Mouse (Mus musculus): ENCODE results near the gene Elavl3. TPM values are rescaled to one million over a fixed set of nuclear protein-coding genes. Genes with fewer than 3 reads are reported as not detected.
"Not testable (repeated sequence)": the region's sequence is repeated elsewhere in the genome, so short reads cannot be mapped to it uniquely, and the experiment has no call there.

The Elavl3 gene
- polyA plus RNA-seq, 1 experiment from 2014 or later: 0.08 TPM

DNA sequence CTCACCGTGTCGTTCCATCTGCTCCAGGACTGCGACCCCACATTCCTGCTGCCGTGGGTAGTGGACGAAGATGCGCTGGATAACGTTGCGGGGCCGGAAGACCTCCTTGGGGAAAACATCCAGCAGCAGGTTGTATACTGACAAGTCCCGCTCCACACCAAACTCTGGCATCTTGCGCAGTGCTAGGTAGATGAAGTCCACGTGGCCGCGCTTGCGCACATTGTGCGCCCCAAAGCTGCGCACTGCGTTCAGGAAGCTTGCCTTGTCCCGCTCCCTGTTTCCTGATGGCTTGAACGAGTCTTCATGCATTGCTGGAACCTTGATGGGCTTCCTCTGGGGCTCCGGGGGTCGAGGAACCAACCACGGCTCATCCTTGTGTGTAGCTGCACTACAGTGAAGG, 24.4 kb upstream of the Elavl3 start:
- no peak overlapping the region for H3K27ac ChIP-seq
- H3K9ac ChIP-seq: no peak overlapping the region
- 90% methylated on average over 23 of the region's 23 CpGs for WGBS (ENCODE audit: insufficient replicate concordance)
- ATAC-seq (ENCODE audit: low read depth) (no peak), DNase-seq (no peak)
- no peak overlapping the region for H3K4me2 ChIP-seq
- H3K9me3 ChIP-seq (replicated peaks): no peaks in the 10 kb centered on the region
- H3K36me3 ChIP-seq: peaks cover 50% of the 10 kb centered on the region
- H3K27me3 ChIP-seq: no peaks in the 10 kb centered on the region
- H3K4me3 ChIP-seq (replicated peaks): no peak overlapping the region
- H3K4me1 ChIP-seq (replicated peaks): peaks cover 7% of the 10 kb centered on the region

DNA sequence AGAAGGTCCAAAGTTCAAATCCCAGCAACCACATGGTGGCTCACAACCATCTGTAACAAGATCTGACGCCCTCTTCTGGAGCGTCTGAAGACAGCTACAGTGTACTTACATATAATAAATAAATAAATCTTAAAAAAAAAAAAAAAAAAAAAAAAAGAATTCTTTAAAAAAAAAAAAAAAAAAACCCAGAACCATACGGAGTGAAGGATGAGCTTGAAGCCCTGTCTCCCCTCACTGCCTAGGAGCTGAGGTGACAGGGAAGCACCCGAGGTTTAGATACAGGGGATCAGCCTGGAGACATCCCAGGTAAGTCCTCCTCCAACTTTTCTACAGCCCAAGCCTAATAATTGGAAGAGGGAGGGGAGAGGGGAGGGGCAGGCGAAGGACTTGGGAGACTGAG, 24.0 kb upstream of the Elavl3 start:
- H3K4me1 ChIP-seq (replicated peaks); H3K9me3 ChIP-seq (replicated peaks); H3K27me3 ChIP-seq; H3K4me3 ChIP-seq (replicated peaks); H3K4me2 ChIP-seq; ATAC-seq (ENCODE audit: low read depth); H3K27ac ChIP-seq; DNase-seq; H3K9ac ChIP-seq: not testable (repeated sequence)
- 77% methylated on average over 5 of the region's 5 CpGs for WGBS (ENCODE audit: insufficient replicate concordance)
- peaks cover 50% of the 10 kb centered on the region for H3K36me3 ChIP-seq

DNA sequence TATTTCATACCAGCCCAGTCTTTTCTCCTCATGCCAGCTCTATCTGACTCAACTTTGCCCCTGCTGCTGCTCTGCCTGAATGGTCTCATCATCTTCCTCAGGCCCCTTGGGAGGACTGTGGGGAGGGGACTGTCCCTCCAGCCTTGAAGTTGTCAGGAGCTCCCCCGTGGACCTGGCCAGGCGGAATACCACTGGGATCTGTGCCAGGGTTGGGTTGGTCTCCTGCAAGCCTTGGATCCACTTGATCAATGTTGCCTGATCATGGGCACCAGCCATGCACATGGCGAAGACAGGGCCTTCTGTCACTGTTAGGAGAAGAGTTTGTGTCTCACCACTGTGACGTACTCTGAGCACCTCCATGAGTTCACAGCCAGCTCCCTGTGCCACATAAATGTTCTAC, 20.5 kb upstream of the Elavl3 start:
- peaks cover 60% of the 10 kb centered on the region for H3K36me3 ChIP-seq
- WGBS (ENCODE audit: insufficient replicate concordance): 86% methylated on average over 4 of the region's 4 CpGs

DNA sequence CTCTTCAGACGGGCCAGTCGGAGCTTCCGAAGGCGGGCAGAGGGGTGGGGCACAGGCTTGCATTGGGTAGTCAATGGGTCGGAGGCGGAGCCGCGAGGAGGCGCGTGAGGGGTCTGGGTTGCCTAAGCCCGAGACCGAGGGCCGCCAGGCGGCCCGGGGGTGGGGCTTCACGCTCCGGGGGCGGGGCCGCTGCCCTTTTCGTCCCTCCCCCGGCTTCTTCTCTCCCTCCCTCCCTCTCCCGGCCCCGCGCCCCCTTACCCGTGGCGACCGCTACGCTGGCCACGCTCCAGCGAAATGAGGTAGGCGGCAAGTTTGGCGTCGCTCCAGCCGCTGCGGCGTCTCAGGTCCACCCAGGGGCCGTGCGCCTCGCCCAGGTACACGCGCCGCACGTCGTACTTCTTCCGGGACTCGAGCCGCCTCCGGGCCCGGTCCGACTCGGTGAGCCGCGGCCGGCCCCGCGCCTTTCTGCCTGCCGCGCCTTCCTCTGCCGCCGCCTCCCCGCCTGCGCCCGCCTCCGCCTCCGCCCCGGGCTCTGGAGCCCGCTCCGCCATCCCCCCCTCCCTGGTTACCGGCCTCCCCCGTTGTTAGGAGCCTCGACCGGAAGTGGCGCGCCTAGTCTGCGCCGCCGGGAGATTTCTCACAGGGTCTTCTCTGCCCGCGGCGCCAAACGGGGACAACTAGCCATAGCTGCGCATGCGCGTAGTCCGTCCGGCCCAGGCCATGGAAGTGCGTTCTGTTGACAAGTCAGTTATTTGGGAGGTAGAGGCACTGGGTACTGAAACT, 19.2 kb upstream of the Elavl3 start, which contains the start of the genes Gm49318 and Zfp653:
Gene Gm49318, minus strand, starts transcription at position 469 of the 783 bp plus-strand sequence.
Gene Zfp653, minus strand, starts transcription at position 586 of the 783 bp plus-strand sequence.
- Histone ChIP-seq H3K9me3 (replicated peaks) (no peaks in the 10 kb centered on the region), H3K27me3 (no peaks in the 10 kb centered on the region), H3K36me3 (peaks cover 56% of the 10 kb centered on the region), H3K4me3 (replicated peaks) (peak within 1 kb of the TSS; percentile 88), H3K27ac (peak within 1 kb of the TSS; percentile 94), H3K9ac (peak within 1 kb of the TSS; percentile 91), H3K4me1 (replicated peaks) (peaks cover 21% of the 10 kb centered on the region), H3K4me2 (peak within 1 kb of the TSS; percentile 76)
- under 1% methylated on average over 85 of the region's 87 CpGs for WGBS (ENCODE audit: insufficient replicate concordance)
- ATAC-seq (ENCODE audit: low read depth) (peak; percentile 94), DNase-seq (peak; percentile 95)

More for the DNA sequence above, 20.5 kb upstream of the Elavl3 start:
- Histone ChIP-seq H3K4me1 (replicated peaks) (peaks cover 21% of the 10 kb centered on the region), H3K27ac (no peak overlapping the region), H3K4me3 (replicated peaks) (no peak overlapping the region), H3K9me3 (replicated peaks) (no peaks in the 10 kb centered on the region), H3K9ac (no peak overlapping the region), H3K27me3 (no peaks in the 10 kb centered on the region), H3K4me2 (no peak overlapping the region)
- no peak for ATAC-seq (ENCODE audit: low read depth)
- no peak for DNase-seq

DNA sequence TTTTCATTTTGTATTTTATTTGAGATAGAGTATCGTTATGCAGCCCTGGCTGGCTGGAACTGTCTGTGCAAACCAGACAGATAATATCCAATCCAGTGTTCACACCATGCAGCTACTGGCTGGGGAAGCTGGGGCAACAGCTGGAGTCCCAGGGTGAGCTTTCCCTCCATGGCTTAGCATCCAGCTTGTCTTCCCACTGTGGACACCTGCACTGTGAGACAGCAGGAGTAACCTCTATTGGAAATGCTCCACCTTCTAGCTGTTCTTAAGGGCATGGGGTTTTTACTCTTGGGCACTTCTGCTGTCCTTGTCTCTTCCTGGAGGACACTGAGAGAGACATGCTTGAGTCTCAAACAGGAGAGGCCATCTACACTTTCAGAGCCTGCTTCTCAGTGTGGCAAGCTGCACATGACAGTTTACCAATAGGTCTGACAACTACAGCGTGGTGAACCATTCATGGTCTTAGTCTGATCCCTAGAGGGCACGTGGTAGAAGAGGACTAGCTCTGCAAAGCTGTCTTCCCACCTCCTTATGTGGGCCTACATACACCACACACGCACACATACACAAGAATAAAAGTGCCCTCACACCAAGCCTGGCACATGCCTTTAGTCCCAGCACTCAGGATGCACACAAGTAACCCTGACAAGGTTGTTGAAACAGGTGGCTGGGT, 18.2 kb upstream of the Elavl3 start:
- Histone ChIP-seq H3K4me1 (replicated peaks) (peaks cover 21% of the 10 kb centered on the region), H3K4me2 (peak overlapping the region; percentile 76), H3K4me3 (replicated peaks) (peak overlapping the region; percentile 88), H3K9me3 (replicated peaks) (no peaks in the 10 kb centered on the region), H3K27ac (peak overlapping the region; percentile 94), H3K27me3 (no peaks in the 10 kb centered on the region), H3K9ac (peak overlapping the region; percentile 91), H3K36me3 (peaks cover 63% of the 10 kb centered on the region)
- DNase-seq (no peak), ATAC-seq (ENCODE audit: low read depth) (0 out of 2 replicates have a peak, but pooled peaks have one; percentile 0)
- WGBS (ENCODE audit: insufficient replicate concordance): 62% methylated on average over 4 of the region's 4 CpGs

DNA sequence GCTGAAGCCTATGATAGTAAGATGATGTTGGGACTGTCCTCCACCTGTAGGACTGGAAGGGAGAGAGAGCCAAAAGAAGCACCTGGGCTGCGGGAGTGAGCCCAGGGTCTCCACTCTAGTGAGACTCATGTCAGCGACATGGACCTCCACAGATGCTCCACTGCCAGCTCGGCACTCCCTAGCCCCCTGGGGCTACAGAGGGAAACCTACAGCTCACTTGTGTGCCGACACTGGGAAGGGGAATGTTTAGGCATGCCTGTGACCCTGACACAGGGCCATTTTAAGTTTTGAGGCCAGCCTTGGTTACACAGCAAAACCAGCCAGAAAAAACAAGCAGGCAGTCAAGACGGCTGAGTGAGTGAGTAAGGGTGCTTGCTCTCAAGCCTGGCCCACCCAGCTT, 15.4 kb upstream of the Elavl3 start:
- H3K4me3 ChIP-seq (replicated peaks): no peak overlapping the region
- H3K27me3 ChIP-seq: no peaks in the 10 kb centered on the region
- no peak for DNase-seq
- H3K9me3 ChIP-seq (replicated peaks): no peaks in the 10 kb centered on the region
- peaks cover 21% of the 10 kb centered on the region for H3K4me1 ChIP-seq (replicated peaks)
- H3K9ac ChIP-seq: no peak overlapping the region
- H3K36me3 ChIP-seq: peaks cover 67% of the 10 kb centered on the region
- H3K4me2 ChIP-seq: no peak overlapping the region
- WGBS (ENCODE audit: insufficient replicate concordance): 83% methylated on average over 5 of the region's 5 CpGs
- no peak overlapping the region for H3K27ac ChIP-seq
- ATAC-seq (ENCODE audit: low read depth): no peak

DNA sequence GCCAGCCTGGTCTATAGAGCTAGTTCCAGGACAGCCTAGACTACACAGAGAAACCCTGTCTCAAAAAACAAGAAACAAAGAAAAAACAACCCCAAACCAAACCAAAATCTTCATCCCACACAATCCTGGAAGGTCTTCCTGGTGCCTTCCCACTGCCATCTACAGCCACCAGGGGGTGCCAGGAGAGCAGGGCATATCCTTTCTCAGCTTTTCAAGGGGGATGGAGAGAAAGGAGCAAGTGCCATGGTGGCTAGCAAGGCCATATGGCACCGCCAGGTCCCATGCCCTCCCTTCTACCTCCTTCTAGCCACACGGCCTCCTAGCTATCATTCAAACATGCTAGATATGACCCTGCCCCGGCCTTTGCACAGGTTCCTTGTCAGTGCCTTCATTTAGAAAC, 14.6 kb upstream of the Elavl3 start:
- Histone ChIP-seq H3K9me3 (replicated peaks) (no peaks in the 10 kb centered on the region), H3K9ac (no peak overlapping the region), H3K4me2 (no peak overlapping the region), H3K27ac (no peak overlapping the region), H3K27me3 (no peaks in the 10 kb centered on the region), H3K4me3 (replicated peaks) (no peak overlapping the region), H3K4me1 (replicated peaks) (peaks cover 14% of the 10 kb centered on the region), H3K36me3 (peaks cover 66% of the 10 kb centered on the region)
- WGBS (ENCODE audit: insufficient replicate concordance): 43% methylated on average over 3 of the region's 3 CpGs
- no peak for ATAC-seq (ENCODE audit: low read depth)
- no peak for DNase-seq

DNA sequence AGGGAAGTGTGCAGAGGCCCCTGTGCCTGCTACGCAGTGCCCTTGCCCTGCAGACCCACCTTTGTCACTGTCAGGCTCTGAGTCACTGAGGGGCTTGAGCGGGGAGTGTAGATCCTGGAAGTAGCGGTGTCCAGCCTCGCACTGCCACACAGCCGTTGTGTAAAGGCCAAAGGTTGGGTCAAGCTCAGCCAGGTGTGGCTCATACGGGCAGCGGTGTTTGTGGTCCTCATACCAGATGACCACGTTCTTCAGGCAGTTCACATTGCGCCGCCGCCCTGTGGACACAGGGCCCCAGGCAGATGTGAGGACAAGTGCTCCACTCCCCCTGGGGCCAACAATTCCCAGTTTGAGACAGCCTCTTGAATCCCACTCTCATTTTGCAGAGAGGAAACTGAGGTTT, 13.8 kb upstream of the Elavl3 start:
- DNase-seq: no peak
- Histone ChIP-seq H3K36me3 (peaks cover 66% of the 10 kb centered on the region), H3K4me3 (replicated peaks) (no peak overlapping the region), H3K4me2 (no peak overlapping the region), H3K4me1 (replicated peaks) (peaks cover 14% of the 10 kb centered on the region), H3K9ac (no peak overlapping the region), H3K9me3 (replicated peaks) (no peaks in the 10 kb centered on the region), H3K27me3 (no peaks in the 10 kb centered on the region), H3K27ac (no peak overlapping the region)
- whole genome bisulfite sequencing (ENCODE audit: insufficient replicate concordance): 77% methylated on average over 11 of the region's 11 CpGs
- 0 out of 2 replicates have a peak, but pooled peaks have one; percentile 16 for ATAC-seq (ENCODE audit: low read depth)

DNA sequence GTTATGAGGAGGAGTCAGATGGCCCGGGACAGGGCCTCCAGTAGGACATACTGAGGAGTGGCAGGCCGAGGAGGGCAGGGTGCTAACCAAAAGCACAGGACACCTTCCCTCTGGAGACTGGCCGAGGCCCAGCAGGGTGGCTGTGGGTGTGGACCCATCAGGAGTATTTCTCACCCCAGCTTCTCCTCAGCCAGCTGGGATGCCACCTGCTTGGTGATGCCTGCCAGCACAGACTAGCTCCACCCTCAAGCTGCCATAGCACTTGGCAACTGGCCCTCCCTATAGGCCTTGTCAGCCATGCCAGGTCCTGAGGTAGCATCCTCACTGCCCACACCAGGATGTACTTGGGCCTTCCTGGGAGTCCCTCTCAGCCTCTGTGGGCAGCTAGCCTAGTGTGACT, 12.5 kb upstream of the Elavl3 start:
- 82% methylated on average over 3 of the region's 3 CpGs for whole genome bisulfite sequencing (ENCODE audit: insufficient replicate concordance)
- Histone ChIP-seq H3K4me1 (replicated peaks) (peaks cover under 1% of the 10 kb centered on the region; the same call in 1 of the 2 replicates), H3K27ac (no peak overlapping the region), H3K9me3 (replicated peaks) (0 out of 2 replicates have a peak, but pooled peaks cover 2% of the 10 kb centered on the region), H3K36me3 (peaks cover 66% of the 10 kb centered on the region), H3K4me3 (replicated peaks) (no peak overlapping the region), H3K4me2 (no peak overlapping the region), H3K9ac (no peak overlapping the region), H3K27me3 (no peaks in the 10 kb centered on the region)
- DNase-seq (no peak), ATAC-seq (ENCODE audit: low read depth) (no peak)

DNA sequence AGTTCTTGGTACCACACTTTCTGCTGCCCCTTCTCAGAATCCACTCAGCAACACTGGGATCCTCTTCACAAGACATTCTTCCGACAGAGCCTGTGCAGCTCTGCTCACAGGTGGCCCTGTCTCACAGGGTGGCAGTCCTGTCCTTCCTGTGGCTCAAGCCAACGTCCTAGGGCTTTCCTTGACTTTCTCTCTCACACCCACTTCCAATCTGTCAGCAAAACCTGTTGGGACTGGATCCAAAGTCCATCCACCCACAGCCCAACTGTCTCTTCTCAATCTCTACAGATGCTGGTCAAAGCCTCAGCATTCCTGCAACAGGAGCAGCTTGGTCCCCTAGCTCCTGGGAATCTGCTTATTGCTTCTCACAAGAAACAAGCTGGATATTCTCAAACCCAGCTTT, 9.5 kb upstream of the Elavl3 start:
- ATAC-seq (ENCODE audit: low read depth): no peak
- DNase-seq: no peak
- Histone ChIP-seq H3K4me3 (replicated peaks) (no peak overlapping the region), H3K4me2 (no peak overlapping the region), H3K4me1 (replicated peaks) (peaks cover under 1% of the 10 kb centered on the region; the same call in 1 of the 2 replicates), H3K27me3 (no peaks in the 10 kb centered on the region), H3K9me3 (replicated peaks) (0 out of 2 replicates have a peak, but pooled peaks cover 4% of the 10 kb centered on the region), H3K27ac (no peak overlapping the region), H3K9ac (no peak overlapping the region), H3K36me3 (peaks cover 60% of the 10 kb centered on the region)
- WGBS (ENCODE audit: insufficient replicate concordance): 68% methylated on average over 2 of the region's 2 CpGs

DNA sequence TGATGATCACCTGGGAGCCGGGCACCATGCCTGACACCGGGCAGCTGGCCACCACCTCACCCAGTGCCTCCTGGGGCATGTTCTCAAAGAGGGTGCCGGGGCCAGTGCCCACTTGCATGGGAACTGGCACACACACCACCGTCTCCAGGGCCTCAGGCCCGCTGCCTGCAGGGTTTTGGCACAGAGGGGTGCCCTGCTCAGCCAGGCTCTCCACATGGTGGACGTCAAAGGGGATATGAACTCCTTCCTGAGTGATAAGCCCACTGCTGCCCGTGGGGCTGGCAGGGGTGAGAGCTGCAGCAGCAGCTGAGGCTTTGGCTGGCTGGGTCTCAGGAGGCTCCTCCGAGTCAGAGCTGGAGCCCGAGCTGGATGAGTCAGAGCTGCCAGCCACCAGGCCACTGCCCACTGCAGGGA, 6.2 kb upstream of the Elavl3 start:
- no peak overlapping the region for H3K9ac ChIP-seq
- peaks cover 16% of the 10 kb centered on the region for H3K4me1 ChIP-seq (replicated peaks)
- no peak overlapping the region for H3K4me2 ChIP-seq
- 0 out of 2 replicates have a peak, but pooled peaks cover 4% of the 10 kb centered on the region for H3K9me3 ChIP-seq (replicated peaks)
- 82% methylated on average over 9 of the region's 9 CpGs for WGBS (ENCODE audit: insufficient replicate concordance)
- ATAC-seq (ENCODE audit: low read depth) (no peak), DNase-seq (no peak)
- peaks cover 33% of the 10 kb centered on the region for H3K27me3 ChIP-seq
- no peak overlapping the region for H3K4me3 ChIP-seq (replicated peaks)
- no peak overlapping the region for H3K27ac ChIP-seq
- peaks cover 32% of the 10 kb centered on the region for H3K36me3 ChIP-seq
